Mouse (Mus musculus) urinary bladder, postnatal 36 days (tissue): Measurements from ENCODE around the gene Card9.

Experiments
- DNase-seq, 2 experiments: peaks; one replicate each; pipeline ENCODE4 v3.0.0; 2022; ENCODE audit warnings: low spot score in 2 of 2, mixed read lengths in 1 of 2

Card9 gene

GRCm38 (mm10) chr2:26304711-26305110 is 56.0 kb downstream of the Card9 start:
- DNase-seq, result no peak
